Mouse (Mus musculus) cerebellum, adult 8-10 months (tissue): ENCODE results near the gene Pkd1.

Source experiments
- DNase-seq: peaks from one replicate; pipeline ENCODE4 v3.0.0; 2022

Pkd1 gene

GRCm38 (mm10) chr17:24549618-24550415 is at the start of gene Pkd1:
Gene Pkd1, plus strand, starts transcription at chr17:24549834.
- peak; percentile 99 for DNase-seq

GRCm38 (mm10) chr17:24502208-24502607 is 47.4 kb upstream of the Pkd1 start:
- DNase-seq: no peak

GRCm38 (mm10) chr17:24504085-24504484 is 45.5 kb upstream of the Pkd1 start:
- DNase-seq: no peak

GRCm38 (mm10) chr17:24505286-24505955 is 44.2 kb upstream of the Pkd1 start:
- no peak for DNase-seq

- DNase-seq: peak; percentile 56
These were observed 43.1 kb upstream of the Pkd1 start for GRCm38 (mm10) chr17:24506332-24507070.

- no peak for DNase-seq
These were observed 42.4 kb upstream of the Pkd1 start for GRCm38 (mm10) chr17:24507129-24507664.

GRCm38 (mm10) chr17:24507806-24508460 is 41.7 kb upstream of the Pkd1 start:
- no peak for DNase-seq

- peak; percentile 61 for DNase-seq
These were observed 36.0 kb upstream of the Pkd1 start for GRCm38 (mm10) chr17:24513609-24514008.

- DNase-seq: no peak
These were observed 35.1 kb upstream of the Pkd1 start for GRCm38 (mm10) chr17:24514270-24515257.

- DNase-seq: no peak
These were observed 29.2 kb upstream of the Pkd1 start for GRCm38 (mm10) chr17:24520450-24520849.

- no peak for DNase-seq
These were observed 24.9 kb upstream of the Pkd1 start for GRCm38 (mm10) chr17:24524734-24525133.

GRCm38 (mm10) chr17:24527315-24527714 is 22.3 kb upstream of the Pkd1 start:
- no peak for DNase-seq

GRCm38 (mm10) chr17:24527723-24528559 is 21.7 kb upstream of the Pkd1 start, which contains the start of gene Traf7:
Gene Traf7, minus strand, starts transcription at chr17:24527938.
- DNase-seq: peak; percentile 89

- DNase-seq: no peak
These were observed 21.1 kb upstream of the Pkd1 start for GRCm38 (mm10) chr17:24528560-24528918.

- DNase-seq: peak; percentile 68
These were observed 20.6 kb upstream of the Pkd1 start for GRCm38 (mm10) chr17:24529007-24529451.

- no peak for DNase-seq
These were observed 19.8 kb upstream of the Pkd1 start for GRCm38 (mm10) chr17:24529883-24530282.

GRCm38 (mm10) chr17:24530361-24531050 is 19.1 kb upstream of the Pkd1 start:
- DNase-seq: no peak

- DNase-seq: no peak
These were observed 18.6 kb upstream of the Pkd1 start for GRCm38 (mm10) chr17:24531064-24531463.

GRCm38 (mm10) chr17:24532045-24532444 is 17.6 kb upstream of the Pkd1 start:
- no peak for DNase-seq
